ENCODE assay signal across 10 mouse cellular contexts in the genomic region with DNA sequence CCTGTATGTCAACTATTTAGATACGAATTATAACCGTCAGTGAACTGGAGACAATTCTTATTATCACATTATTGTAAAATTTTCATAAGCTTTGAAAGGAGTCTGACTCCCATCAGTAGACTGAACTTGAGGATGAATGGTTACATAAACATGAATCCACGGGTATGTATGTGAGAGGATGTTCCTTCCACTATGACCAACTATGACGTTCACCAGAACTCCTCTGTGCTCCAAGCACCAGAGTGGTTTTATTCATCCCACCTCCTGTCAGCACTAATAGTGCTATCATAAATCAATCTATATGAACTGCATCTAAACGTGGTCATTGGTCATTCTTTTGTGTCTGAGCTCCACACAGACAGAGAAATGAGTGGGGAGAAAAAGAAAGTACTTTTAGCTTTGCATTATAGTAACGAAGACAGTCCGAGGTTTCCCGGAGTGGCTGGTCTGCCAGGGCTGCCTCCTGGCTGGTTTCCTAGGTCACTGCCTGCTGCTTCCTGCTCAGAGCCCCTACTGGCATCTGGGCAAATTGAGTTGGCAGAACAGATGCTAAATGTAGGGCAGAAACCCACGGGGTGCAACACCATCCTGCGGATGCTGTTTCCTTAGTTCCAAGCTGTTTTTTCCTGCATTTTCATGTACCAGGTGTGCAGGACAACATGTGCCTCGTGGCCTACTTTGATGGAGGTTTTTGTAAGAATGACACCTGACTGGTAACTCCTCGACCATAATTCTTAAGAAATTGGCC.
DNase-seq lines count a peak whose midpoint lies in the region; ATAC-seq and TF ChIP-seq lines count a peak whose summit lies in the region.
"Had no signal": no experiment of that assay in that cellular context is flagged by ENCODE, and none has a peak within 500 bp of the region (broad histone marks: within the 10 kb centered on the region; RNA-seq: fewer than 3 reads in every experiment).

No protein-coding gene starts in this region.

- no peak overlapping the region for H3K4me2 ChIP-seq in midbrain, postnatal 0 days (ENCODE audit: low read depth, low read length, poor library complexity, severe bottlenecking)
- H3K4me2 ChIP-seq in midbrain, embryonic 16.5 days (ENCODE audit: low read length) = no peak overlapping the region
- no peak overlapping the region for H3K4me2 ChIP-seq in forebrain, embryonic 15.5 days (replicated peaks)
- H3K4me2 ChIP-seq: heart, embryonic 13.5 days had no signal

- ATAC-seq in midbrain, postnatal 0 days (ENCODE audit: low FRiP score) = peak; percentile 44; the same call in 1 of the 2 replicates
- ATAC-seq in midbrain, embryonic 16.5 days = no peak
- peak; percentile 72 for ATAC-seq in megakaryocyte progenitor cell, adult 5-6 weeks (replicated peaks; ENCODE audit: poor library complexity)
- no peak for ATAC-seq in forebrain, embryonic 15.5 days (replicated peaks)

- no peak overlapping the region for H3K27ac ChIP-seq in midbrain, postnatal 0 days (ENCODE audit: low read depth, low read length)
- no peak overlapping the region for H3K27ac ChIP-seq in midbrain, embryonic 16.5 days (ENCODE audit: low read length)
- no peak overlapping the region for H3K27ac ChIP-seq in forebrain, embryonic 15.5 days (replicated peaks)
- H3K27ac ChIP-seq: heart, embryonic 13.5 days had no signal

- no peak overlapping the region for H3K9ac ChIP-seq in midbrain, postnatal 0 days (replicated peaks; ENCODE audit: low read length, poor library complexity, severe bottlenecking)
- no peak overlapping the region for H3K9ac ChIP-seq in midbrain, embryonic 16.5 days (ENCODE audit: low read depth, low read length)
- no peak overlapping the region for H3K9ac ChIP-seq in forebrain, embryonic 15.5 days (replicated peaks)
- H3K9ac ChIP-seq: heart, embryonic 13.5 days had no signal

- peak; percentile 73 for DNase-seq in midbrain, postnatal 0 days (ENCODE audit: low spot score)
- peak; percentile 7 to 10 for DNase-seq in frontal cortex, postnatal 10 days (ENCODE audit: low spot score in 2 of 2)
- DNase-seq in gastrocnemius, postnatal 10 days = no peak
- DNase-seq in testis, postnatal 14 days (ENCODE audit: low spot score) = no peak
- DNase-seq in adrenal gland, postnatal 10 days = no peak
- DNase-seq: lung, postnatal 4 days had no signal

- WGBS in midbrain, postnatal 0 days = 68% methylated on average over 12 of the region's 12 CpGs
- WGBS in midbrain, embryonic 16.5 days = 72% methylated on average over 12 of the region's 12 CpGs
- 73% methylated on average over 12 of the region's 12 CpGs for WGBS in forebrain, embryonic 15.5 days

- TF ChIP-seq CTCF in midbrain, postnatal 0 days (IDR thresholded peaks at IDR 0.05) = no peak

- H3K9me3 ChIP-seq in midbrain, postnatal 0 days (ENCODE audit: low read length) = no peaks in the 10 kb centered on the region
- H3K9me3 ChIP-seq in midbrain, embryonic 16.5 days (replicated peaks; ENCODE audit: control insufficient read depth, low read length, poor library complexity, severe bottlenecking) = no peaks in the 10 kb centered on the region
- H3K9me3 ChIP-seq in forebrain, embryonic 15.5 days = no peaks in the 10 kb centered on the region
- H3K9me3 ChIP-seq: heart, embryonic 13.5 days had no signal

- no peak overlapping the region for H3K4me3 ChIP-seq in midbrain, postnatal 0 days (ENCODE audit: low read depth, low read length)
- no peak overlapping the region for H3K4me3 ChIP-seq in midbrain, embryonic 16.5 days (ENCODE audit: low read depth, low read length)
- H3K4me3 ChIP-seq in forebrain, embryonic 15.5 days = no peak overlapping the region
- H3K4me3 ChIP-seq: heart, embryonic 13.5 days had no signal

- no peaks in the 10 kb centered on the region for H3K27me3 ChIP-seq in midbrain, postnatal 0 days (ENCODE audit: insufficient read depth, low read length)
- no peaks in the 10 kb centered on the region for H3K27me3 ChIP-seq in midbrain, embryonic 16.5 days (ENCODE audit: control insufficient read depth, insufficient read depth, low read depth, low read length)
- H3K27me3 ChIP-seq in forebrain, embryonic 15.5 days = no peaks in the 10 kb centered on the region
- H3K27me3 ChIP-seq: heart, embryonic 13.5 days had no signal

- no peaks in the 10 kb centered on the region for H3K4me1 ChIP-seq in midbrain, postnatal 0 days (ENCODE audit: insufficient read depth, low read length)
- no peaks in the 10 kb centered on the region for H3K4me1 ChIP-seq in midbrain, embryonic 16.5 days (ENCODE audit: control insufficient read depth, insufficient read depth, low read length)
- H3K4me1 ChIP-seq in forebrain, embryonic 15.5 days = no peaks in the 10 kb centered on the region
- H3K4me1 ChIP-seq: heart, embryonic 13.5 days had no signal

- H3K36me3 ChIP-seq in midbrain, postnatal 0 days (ENCODE audit: insufficient read depth, low read length) = no peaks in the 10 kb centered on the region
- H3K36me3 ChIP-seq in midbrain, embryonic 16.5 days (ENCODE audit: control insufficient read depth, insufficient read depth, low read length) = no peaks in the 10 kb centered on the region
- H3K36me3 ChIP-seq in forebrain, embryonic 15.5 days = no peaks in the 10 kb centered on the region
- H3K36me3 ChIP-seq: heart, embryonic 13.5 days had no signal

Comparison
In these comparisons a context has a peak if more than half of its experiments do, and no peak if none do; other contexts are left out.
1. ATAC-seq: peak in midbrain, postnatal 0 days (single experiment) and megakaryocyte progenitor cell, adult 5-6 weeks (single experiment); none in midbrain, embryonic 16.5 days (single experiment) and forebrain, embryonic 15.5 days (single experiment).
2. DNase-seq: peak in midbrain, postnatal 0 days (single experiment) and frontal cortex, postnatal 10 days (2 of 2); none in gastrocnemius, postnatal 10 days (single experiment), testis, postnatal 14 days (single experiment) and adrenal gland, postnatal 10 days (single experiment).